Mouse (Mus musculus) liver, embryonic 11.5 days (tissue): ENCODE results near the gene Zfp493. TPM values are rescaled to one million over a fixed set of nuclear protein-coding genes. Genes with fewer than 3 reads are reported as not detected.
"Not testable (repeated sequence)": the region's sequence is repeated elsewhere in the genome, so short reads cannot be mapped to it uniquely, and the experiment has no call there.

ENCODE experiments used
- ATAC-seq: fragments of 200-750 bp; cut with Nextera tagmentation; replicated peaks from 2 replicates; pipeline ENCODE4 v1.8.0; 2017; ENCODE audit warnings: moderate number of reproducible peaks, mild to moderate bottlenecking, moderate TSS enrichment, moderate library complexity; ENCODE audit not compliant: low FRiP score
- DNase-seq: peaks from one replicate; pipeline ENCODE4 v3.0.0-alpha.2; 2017; ENCODE audit warnings: low spot score
- H3K27ac ChIP-seq: fragments of 300-500 bp; sonication (generic); 2 replicates; pipeline ENCODE4 v1.5.1; 2014; ENCODE audit warnings: mild to moderate bottlenecking, low read depth, low read length, control low read depth
- H3K27me3 ChIP-seq: fragments of 300-500 bp; sonication (generic); replicated peaks from 2 replicates; pipeline ENCODE4 v1.6.1; 2014; ENCODE audit warnings: low read length, mixed read lengths; ENCODE audit not compliant: control insufficient read depth, insufficient read depth
- H3K36me3 ChIP-seq: fragments of 300-500 bp; sonication (generic); 2 replicates; pipeline ENCODE4 v1.6.1; 2014; ENCODE audit warnings: mild to moderate bottlenecking, low read length, moderate library complexity, mixed read lengths; ENCODE audit not compliant: control insufficient read depth, insufficient read depth
- H3K4me1 ChIP-seq: fragments of 300-500 bp; sonication (generic); replicated peaks from 2 replicates; pipeline ENCODE4 v1.6.1; 2014; ENCODE audit warnings: low read length, mixed read lengths; ENCODE audit not compliant: control insufficient read depth, insufficient read depth
- H3K4me2 ChIP-seq: fragments of 300-500 bp; sonication (generic); 2 replicates; pipeline ENCODE4 v1.6.1; 2014; ENCODE audit warnings: mild to moderate bottlenecking, control low read depth, moderate library complexity
- H3K4me3 ChIP-seq: fragments of 300-500 bp; sonication (generic); 2 replicates; pipeline ENCODE4 v1.5.1; 2014; ENCODE audit warnings: low read depth, low read length, control low read depth
- H3K9ac ChIP-seq: fragments of 300-500 bp; sonication (generic); 2 replicates; pipeline ENCODE4 v1.6.1; 2014; ENCODE audit warnings: low read depth, low read length, control low read depth
- H3K9me3 ChIP-seq: fragments of 300-500 bp; sonication (generic); 2 replicates; pipeline ENCODE4 v1.6.1; 2016; ENCODE audit warnings: low read length, inconsistent platforms, mixed read lengths; ENCODE audit not compliant: control insufficient read depth
- WGBS: fragments of 180-500 bp; shearing (Covaris S2); extraction: QIAGEN DNeasy Blood & Tissue Kit; methylation state at CpG from one replicate; pipeline ENCODE4 v1.1.7; 2014; 5-methylcytosine and 5-hydroxymethylcytosine counted together
- polyA plus RNA-seq: library from polyadenylated mRNA; unstranded; fragments of >200 nt; fragmentation: Nextera tagmentation; extraction: Ambion mirVana; gene quantifications from 2 replicates; pipeline ENCODE4 v1.2.1, GENCODE M21; 2014

Zfp493 gene
- polyA plus RNA-seq, 1 experiment from 2014 or later, result 2.3 TPM

GRCm38 (mm10) chr13:67791921-67792455 lies 12.5 kb downstream of the Zfp493 start:
- H3K4me2 ChIP-seq, result no peak overlapping the region
- no peaks in the 10 kb centered on the region; the same call in 1 of the 2 replicates for H3K36me3 ChIP-seq
- ATAC-seq (no peak), DNase-seq (no peak)
- no peaks in the 10 kb centered on the region for H3K4me1 ChIP-seq
- H3K27me3 ChIP-seq, result no peaks in the 10 kb centered on the region
- whole genome bisulfite sequencing, result 85% methylated on average over 10 of the region's 10 CpGs
- H3K9me3 ChIP-seq, result peaks cover 2% of the 10 kb centered on the region; the same call in 1 of the 2 replicates
- no peak overlapping the region for H3K27ac ChIP-seq
- no peak overlapping the region for H3K9ac ChIP-seq
- no peak overlapping the region for H3K4me3 ChIP-seq

GRCm38 (mm10) chr13:67798618-67799017 lies 19.1 kb downstream of the Zfp493 start:
- no peak overlapping the region for H3K4me2 ChIP-seq
- no peak overlapping the region for H3K9ac ChIP-seq
- WGBS, result 88% methylated on average over 3 of the region's 3 CpGs
- no peaks in the 10 kb centered on the region for H3K9me3 ChIP-seq
- no peaks in the 10 kb centered on the region for H3K27me3 ChIP-seq
- H3K36me3 ChIP-seq, result no peaks in the 10 kb centered on the region
- no peak for ATAC-seq
- H3K4me1 ChIP-seq, result no peaks in the 10 kb centered on the region
- DNase-seq, result no peak
- no peak overlapping the region for H3K27ac ChIP-seq
- H3K4me3 ChIP-seq, result no peak overlapping the region

- H3K4me1 ChIP-seq, ATAC-seq, H3K4me2 ChIP-seq, H3K36me3 ChIP-seq, H3K9me3 ChIP-seq, H3K4me3 ChIP-seq, H3K27me3 ChIP-seq, H3K27ac ChIP-seq, H3K9ac ChIP-seq, DNase-seq: not testable (repeated sequence)
- 79% methylated on average over 3 of the region's 3 CpGs for WGBS
Measured at GRCm38 (mm10) chr13:67799151-67799550, 19.7 kb downstream of the Zfp493 start.

- no peaks in the 10 kb centered on the region for H3K36me3 ChIP-seq
- no peak overlapping the region for H3K4me2 ChIP-seq
- H3K4me3 ChIP-seq, result no peak overlapping the region
- 68% methylated on average over 1 of the region's 1 CpGs for WGBS
- H3K4me1 ChIP-seq, result no peaks in the 10 kb centered on the region
- no peaks in the 10 kb centered on the region for H3K9me3 ChIP-seq
- H3K27me3 ChIP-seq, result no peaks in the 10 kb centered on the region
- ATAC-seq, result no peak
- DNase-seq, result no peak
- H3K9ac ChIP-seq, result no peak overlapping the region
- no peak overlapping the region for H3K27ac ChIP-seq
Measured at GRCm38 (mm10) chr13:67811651-67812210, 32.2 kb downstream of the Zfp493 start.

- no peak overlapping the region for H3K27ac ChIP-seq
Measured at GRCm38 (mm10) chr13:67812961-67813709, 33.6 kb downstream of the Zfp493 start.

GRCm38 (mm10) chr13:67813710-67814660 lies 34.5 kb downstream of the Zfp493 start, which contains the start of gene Zfp273:
Gene Zfp273 (plus strand): TSS chr13:67813740.
- H3K27ac ChIP-seq, result peak within 1 kb of the TSS; percentile 71
- peak within 1 kb of the TSS; percentile 68 for H3K4me2 ChIP-seq
- 5% methylated on average over 31 of the region's 31 CpGs for WGBS
- H3K27me3 ChIP-seq, result no peaks in the 10 kb centered on the region
- peak within 1 kb of the TSS; percentile 83 for H3K4me3 ChIP-seq
- ATAC-seq (peak; percentile 93), DNase-seq (peak; percentile 89)
- no peaks in the 10 kb centered on the region for H3K36me3 ChIP-seq
- no peaks in the 10 kb centered on the region for H3K4me1 ChIP-seq
- no peaks in the 10 kb centered on the region for H3K9me3 ChIP-seq
- peak within 1 kb of the TSS; percentile 72 for H3K9ac ChIP-seq

More at GRCm38 (mm10) chr13:67812961-67813709, 33.6 kb downstream of the Zfp493 start:
- Histone ChIP-seq H3K27me3 (no peaks in the 10 kb centered on the region), H3K36me3 (no peaks in the 10 kb centered on the region), H3K9me3 (no peaks in the 10 kb centered on the region), H3K4me1 (no peaks in the 10 kb centered on the region), H3K4me2 (peak overlapping the region; percentile 68), H3K4me3 (peak overlapping the region; percentile 83), H3K9ac (peak overlapping the region; percentile 72; the same call in 1 of the 2 replicates)
- ATAC-seq (0 out of 2 replicates have a peak, but pooled peaks have one; percentile 7), DNase-seq (no peak)
- 76% methylated on average over 8 of the region's 8 CpGs for WGBS

- H3K4me2 ChIP-seq, result no peak overlapping the region
- H3K36me3 ChIP-seq, result peaks cover 4% of the 10 kb centered on the region; the same call in 1 of the 2 replicates
- no peak overlapping the region for H3K27ac ChIP-seq
- H3K9me3 ChIP-seq, result no peaks in the 10 kb centered on the region
- WGBS, result 94% methylated on average over 1 of the region's 1 CpGs
- H3K4me3 ChIP-seq, result no peak overlapping the region
- no peaks in the 10 kb centered on the region for H3K4me1 ChIP-seq
- no peak overlapping the region for H3K9ac ChIP-seq
- DNase-seq (no peak), ATAC-seq (no peak)
- no peaks in the 10 kb centered on the region for H3K27me3 ChIP-seq
Measured at GRCm38 (mm10) chr13:67818636-67819035, 39.1 kb downstream of the Zfp493 start.

GRCm38 (mm10) chr13:67830911-67831336 lies 51.4 kb downstream of the Zfp493 start, which contains the start of gene Gm10037:
Gene Gm10037 (plus strand): TSS chr13:67831106.
- peaks cover 3% of the 10 kb centered on the region for H3K9me3 ChIP-seq
- WGBS, result 4% methylated on average over 14 of the region's 14 CpGs
- H3K27ac ChIP-seq, result no peak within 1 kb of the TSS

More at GRCm38 (mm10) chr13:67830911-67831336, 51.4 kb downstream of the Zfp493 start, which contains the start of gene Gm10037:
- Histone ChIP-seq H3K4me1 (no peaks in the 10 kb centered on the region), H3K9ac (peak within 1 kb of the TSS; percentile 70), H3K36me3 (peaks cover 5% of the 10 kb centered on the region; the same call in 1 of the 2 replicates), H3K27me3 (no peaks in the 10 kb centered on the region), H3K4me3 (peak within 1 kb of the TSS; percentile 62), H3K4me2 (peak within 1 kb of the TSS; percentile 70)
- DNase-seq (peak; percentile 70), ATAC-seq (peak; percentile 80)
